Mouse (Mus musculus) heart, adult 2 months (tissue): ENCODE data around the gene 1700102P08Rik.

Experiments used
- CTCF ChIP-seq: fragments of 200-600 bp; IDR thresholded peaks from 2 replicates; pipeline ENCODE4 v1.8.1; 2022; ENCODE audit warnings: antibody characterized with exemption, mild to moderate bottlenecking, moderate library complexity
- EP300 ChIP-seq: fragments of 200-500 bp; IDR thresholded peaks from 2 replicates; pipeline ENCODE4 v1.6.1; 2011; ENCODE audit warnings: low read depth, low read length, control low read depth; ENCODE audit not compliant: insufficient read depth
- POLR2A ChIP-seq: fragments of 200-500 bp; IDR thresholded peaks from 2 replicates; pipeline ENCODE4 v1.6.1; 2011; ENCODE audit warnings: mild to moderate bottlenecking, low read depth, low read length, control low read depth; ENCODE audit not compliant: insufficient read depth

GRCm38 (mm10) chr9:108386816-108387215, 5.8 kb upstream of the 1700102P08Rik start:
- TF ChIP-seq POLR2A (no peak), CTCF (no peak), EP300 (no peak)
